In the genomic region with DNA sequence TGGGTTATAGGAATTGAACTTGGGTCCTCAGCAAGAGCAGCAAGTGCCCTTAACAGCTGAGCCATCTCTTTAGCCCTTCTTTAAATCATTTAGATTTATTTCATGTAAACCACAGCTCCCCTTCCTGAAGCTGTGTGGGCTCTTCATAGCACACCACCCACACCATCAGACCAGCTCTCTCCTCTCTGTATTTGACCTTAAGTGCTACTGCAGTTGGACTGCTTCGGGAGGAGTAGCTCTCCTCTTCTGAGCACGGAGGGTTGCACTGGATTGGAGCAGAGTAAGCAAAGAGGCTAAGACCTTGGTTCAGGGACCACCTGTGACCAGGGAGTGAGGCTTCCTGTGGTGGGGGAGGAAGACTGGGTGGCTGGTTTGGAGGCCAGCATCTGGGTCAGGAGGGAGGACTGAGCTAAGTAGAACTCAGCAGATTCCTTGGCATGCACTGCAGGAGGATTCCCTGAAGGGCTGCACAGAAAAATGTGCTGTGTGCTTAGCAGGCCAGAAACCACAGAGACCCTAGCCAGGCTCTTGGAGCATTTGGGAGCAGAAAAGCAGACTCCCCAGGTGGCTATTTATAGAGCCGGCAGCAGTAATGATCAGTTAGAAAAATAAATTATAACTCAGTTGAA, we compare ENCODE assay signal across 13 mouse cellular contexts.
DNase-seq lines count a peak whose midpoint lies in the region; ATAC-seq and TF ChIP-seq lines count a peak whose summit lies in the region.
"Had no signal": no experiment of that assay in that cellular context is flagged by ENCODE, and none has a peak within 500 bp of the region (broad histone marks: within the 10 kb centered on the region; RNA-seq: fewer than 3 reads in every experiment).

No protein-coding gene starts in this region.

- no peak for TF ChIP-seq CTCF in forebrain, postnatal 0 days (IDR thresholded peaks at IDR 0.05; ENCODE audit: low read depth)

- H3K36me3 ChIP-seq in forebrain, postnatal 0 days (ENCODE audit: insufficient read depth), result no peaks in the 10 kb centered on the region
- no peaks in the 10 kb centered on the region for H3K36me3 ChIP-seq in forebrain, embryonic 12.5 days (replicated peaks)
- no peaks in the 10 kb centered on the region for H3K36me3 ChIP-seq in kidney, embryonic 16.5 days (ENCODE audit: insufficient read depth, low read length)
- H3K36me3 ChIP-seq in forebrain, embryonic 13.5 days (ENCODE audit: poor library complexity, severe bottlenecking), result no peaks in the 10 kb centered on the region
- H3K36me3 ChIP-seq: heart, embryonic 13.5 days; limb, embryonic 12.5 days; midbrain, embryonic 12.5 days had no signal

- 52% methylated on average over 3 of the region's 3 CpGs for WGBS in forebrain, postnatal 0 days
- WGBS in forebrain, embryonic 12.5 days, result 70% methylated on average over 3 of the region's 3 CpGs
- 37% methylated on average over 3 of the region's 3 CpGs for WGBS in kidney, embryonic 16.5 days
- 60% methylated on average over 3 of the region's 3 CpGs for WGBS in forebrain, embryonic 13.5 days

- no peak for ATAC-seq in forebrain, postnatal 0 days
- no peak for ATAC-seq in forebrain, embryonic 12.5 days (ENCODE audit: low FRiP score)
- ATAC-seq in kidney, embryonic 16.5 days (ENCODE audit: low FRiP score, low TSS enrichment), result peak; percentile 86
- no peak for ATAC-seq in monocyte, adult 5-6 weeks (replicated peaks; ENCODE audit: insufficient number of reproducible peaks, low FRiP score, low TSS enrichment, poor library complexity, severe bottlenecking)
- no peak for ATAC-seq in forebrain, embryonic 13.5 days
- ATAC-seq: intestine, postnatal 0 days had no signal

- no peaks in the 10 kb centered on the region for H3K27me3 ChIP-seq in forebrain, postnatal 0 days (ENCODE audit: insufficient read depth, low read length)
- H3K27me3 ChIP-seq in forebrain, embryonic 12.5 days, result no peaks in the 10 kb centered on the region
- no peaks in the 10 kb centered on the region for H3K27me3 ChIP-seq in kidney, embryonic 16.5 days (ENCODE audit: insufficient read depth, low read length)
- H3K27me3 ChIP-seq in forebrain, embryonic 13.5 days, result no peaks in the 10 kb centered on the region
- H3K27me3 ChIP-seq: midbrain, embryonic 12.5 days had no signal

- no peak overlapping the region for H3K4me2 ChIP-seq in forebrain, postnatal 0 days (ENCODE audit: low read depth)
- no peak overlapping the region for H3K4me2 ChIP-seq in forebrain, embryonic 12.5 days
- no peak overlapping the region for H3K4me2 ChIP-seq in kidney, embryonic 16.5 days (replicated peaks; ENCODE audit: low read depth, low read length)
- no peak overlapping the region for H3K4me2 ChIP-seq in forebrain, embryonic 13.5 days
- H3K4me2 ChIP-seq: heart, embryonic 13.5 days; limb, embryonic 12.5 days; midbrain, embryonic 12.5 days had no signal

- DNase-seq in forebrain, postnatal 0 days, result no peak
- DNase-seq in ovary, postnatal 14 days (ENCODE audit: low spot score), result peak; percentile 14
- DNase-seq in ovary, adult 18-20 months (ENCODE audit: low spot score), result no peak
- DNase-seq in thymus, postnatal 25 days, result peak; percentile 30
- DNase-seq: embryo, embryonic 11 days had no signal

- H3K9ac ChIP-seq in forebrain, postnatal 0 days, result no peak overlapping the region
- H3K9ac ChIP-seq in forebrain, embryonic 12.5 days, result no peak overlapping the region
- no peak overlapping the region for H3K9ac ChIP-seq in kidney, embryonic 16.5 days (replicated peaks; ENCODE audit: low read length)
- no peak overlapping the region for H3K9ac ChIP-seq in forebrain, embryonic 13.5 days
- H3K9ac ChIP-seq: heart, embryonic 13.5 days; limb, embryonic 12.5 days; midbrain, embryonic 12.5 days had no signal

- no peaks in the 10 kb centered on the region for H3K9me3 ChIP-seq in forebrain, postnatal 0 days (ENCODE audit: low read length)
- H3K9me3 ChIP-seq in forebrain, embryonic 12.5 days, result no peaks in the 10 kb centered on the region
- H3K9me3 ChIP-seq in kidney, embryonic 16.5 days (ENCODE audit: low read length), result no peaks in the 10 kb centered on the region
- H3K9me3 ChIP-seq in forebrain, embryonic 13.5 days (replicated peaks), result no peaks in the 10 kb centered on the region
- H3K9me3 ChIP-seq: heart, embryonic 13.5 days; limb, embryonic 12.5 days; midbrain, embryonic 12.5 days had no signal

- H3K27ac ChIP-seq in forebrain, postnatal 0 days (ENCODE audit: low read depth, low read length), result peak overlapping the region; percentile 29; the same call in 1 of the 2 replicates
- no peak overlapping the region for H3K27ac ChIP-seq in forebrain, embryonic 12.5 days
- no peak overlapping the region for H3K27ac ChIP-seq in kidney, embryonic 16.5 days (ENCODE audit: low read length)
- no peak overlapping the region for H3K27ac ChIP-seq in forebrain, embryonic 13.5 days
- H3K27ac ChIP-seq: heart, embryonic 13.5 days; limb, embryonic 12.5 days; midbrain, embryonic 12.5 days had no signal

- H3K4me3 ChIP-seq in forebrain, postnatal 0 days (ENCODE audit: low read depth, low read length), result no peak overlapping the region
- no peak overlapping the region for H3K4me3 ChIP-seq in forebrain, embryonic 12.5 days (replicated peaks)
- H3K4me3 ChIP-seq in kidney, embryonic 16.5 days (ENCODE audit: low read length), result no peak overlapping the region
- H3K4me3 ChIP-seq in forebrain, embryonic 13.5 days, result no peak overlapping the region
- H3K4me3 ChIP-seq: heart, embryonic 13.5 days; limb, embryonic 12.5 days; midbrain, embryonic 12.5 days had no signal

- peaks cover 13% of the 10 kb centered on the region; the same call in 1 of the 2 replicates for H3K4me1 ChIP-seq in forebrain, postnatal 0 days (ENCODE audit: insufficient read depth)
- H3K4me1 ChIP-seq in forebrain, embryonic 12.5 days, result no peaks in the 10 kb centered on the region
- no peaks in the 10 kb centered on the region for H3K4me1 ChIP-seq in kidney, embryonic 16.5 days (ENCODE audit: insufficient read depth, low read length)
- no peaks in the 10 kb centered on the region for H3K4me1 ChIP-seq in forebrain, embryonic 13.5 days
- H3K4me1 ChIP-seq: heart, embryonic 13.5 days; limb, embryonic 12.5 days; midbrain, embryonic 12.5 days had no signal

Comparison
In these comparisons a context has a peak if more than half of its experiments do, and no peak if none do; other contexts are left out.
1. DNase-seq: peak in ovary, postnatal 14 days (single experiment) and thymus, postnatal 25 days (single experiment); none in forebrain, postnatal 0 days (single experiment) and ovary, adult 18-20 months (single experiment).